Mouse (Mus musculus) erythroid progenitor cell, adult 5-6 weeks (primary cell): ENCODE results near the gene Selenok. TPM values are rescaled to one million over a fixed set of nuclear protein-coding genes. Genes with fewer than 3 reads are reported as not detected.

Experiments used
- ATAC-seq: replicated peaks from 2 replicates; pipeline ENCODE4 v1.8.0; 2016; ENCODE audit warnings: moderate number of reproducible peaks, mild to moderate bottlenecking, moderate TSS enrichment, inconsistent platforms; ENCODE audit not compliant: poor library complexity, low FRiP score, severe bottlenecking
- total RNA-seq, 2 experiments: library from RNA; stranded (forward) in 1 of 2; stranded (reverse) in 1 of 2; fragments of 150-400 nt in 1 of 2; fragments of 186-747, 209-891 nt in 1 of 2; gene quantifications; 2 replicates each; pipeline versions ENCODE4 v1.2.3 to v1.2.4; 2015 to 2017; ENCODE audit warnings: low replicate concordance in 2 of 2

The Selenok gene
- total RNA-seq, 2 experiments from 2014 or later = 44.4 to 66.3 TPM

DNA sequence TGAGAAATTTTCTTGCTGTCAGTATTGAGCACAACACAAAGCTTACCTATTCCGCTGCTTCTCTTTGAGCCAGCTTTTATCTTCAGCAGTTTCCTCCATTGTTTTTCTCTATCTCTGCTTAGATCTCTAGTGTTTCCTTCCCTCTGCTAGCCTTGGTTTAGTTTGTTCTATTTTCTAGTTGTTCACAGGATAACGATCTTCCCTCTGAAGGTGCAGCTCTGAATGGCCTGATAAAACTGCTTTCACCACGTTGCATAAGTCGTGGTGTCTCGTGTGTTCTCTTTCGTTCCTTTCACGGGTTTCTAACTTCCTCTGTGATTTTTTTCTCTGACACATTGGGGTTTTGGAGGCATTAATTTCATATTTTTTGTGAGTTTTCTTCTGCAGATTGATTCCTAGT is 56.3 kb downstream of the Selenok start:
- ATAC-seq = no peak

Other genes with a start within 250 kb of the Selenok start
- not detected in 2 replicates for gene Cacna2d3, start 246.4 kb upstream of the Selenok start, total RNA-seq (2015; ENCODE audit: low replicate concordance)
- gene Cacna2d3, start 246.4 kb upstream of the Selenok start, total RNA-seq (2017; ENCODE audit: low replicate concordance) = 0.08 TPM in 1 of 2 replicates, not detected in the other
- 5.4 and 7.6 TPM in 2 replicates for gene Actr8, start 10.0 kb downstream of the Selenok start, total RNA-seq (2015; ENCODE audit: low replicate concordance)
- 4.0 and 9.2 TPM in 2 replicates for gene Actr8, start 10.0 kb downstream of the Selenok start, total RNA-seq (2017; ENCODE audit: low replicate concordance)
- gene Il17rb, start 40.6 kb downstream of the Selenok start, total RNA-seq (2015; ENCODE audit: low replicate concordance) = 0.42 and 3.2 TPM in 2 replicates
- 1.4 and 3.1 TPM in 2 replicates for gene Il17rb, start 40.6 kb downstream of the Selenok start, total RNA-seq (2017; ENCODE audit: low replicate concordance)
- 4.3 and 8.4 TPM in 2 replicates for gene Chdh, start 40.7 kb downstream of the Selenok start, total RNA-seq (2015; ENCODE audit: low replicate concordance)
- 1.8 and 4.2 TPM in 2 replicates for gene Chdh, start 40.7 kb downstream of the Selenok start, total RNA-seq (2017; ENCODE audit: low replicate concordance)